Mouse (Mus musculus) gastrocnemius, adult 18-20 months (tissue): Measurements from ENCODE around the gene Eno1. TPM values are rescaled to one million over a fixed set of nuclear protein-coding genes. Genes with fewer than 3 reads are reported as not detected.
A peak's percentile ranks its signal among the peaks of the same experiment; 100 is the strongest.
"Not testable (repeated sequence)": the region's sequence is repeated elsewhere in the genome, so short reads cannot be mapped to it uniquely, and the experiment has no call there.

Experiments
- DNase-seq: peaks from one replicate; pipeline ENCODE4 v3.0.0; 2021; ENCODE audit warnings: low spot score
- total RNA-seq, 2 experiments: library from RNA; stranded (reverse); gene quantifications; 2 replicates each; pipeline ENCODE4 v1.2.3; 2021

Gene Eno1
- total RNA-seq, 2 experiments from 2014 or later, result 59.3 to 62.6 TPM

DNA sequence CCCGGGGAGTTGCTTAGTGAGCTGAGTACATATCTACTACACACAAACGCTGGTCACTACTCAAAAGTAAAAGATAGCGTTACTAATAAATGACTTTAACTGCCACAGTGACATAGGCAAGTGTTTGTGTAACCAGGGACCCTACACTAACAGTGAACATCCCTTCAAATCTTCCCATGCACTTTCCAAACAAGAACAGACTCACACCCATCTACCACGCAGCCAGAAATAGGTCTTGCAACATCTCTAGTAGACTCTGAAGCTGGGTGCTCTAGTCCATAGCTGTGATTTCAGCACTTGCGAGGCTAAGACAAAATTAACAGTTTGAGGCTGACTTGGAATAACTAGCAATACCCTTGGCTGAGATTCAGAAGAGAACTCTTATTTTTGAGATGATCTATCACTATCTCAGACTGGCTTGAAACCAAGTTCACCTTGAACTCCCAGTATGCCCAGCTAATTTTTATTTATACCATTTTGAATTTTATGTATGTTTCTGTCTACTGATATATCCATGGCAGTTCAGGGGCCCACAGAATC, 13.3 kb downstream of the Eno1 start:
- DNase-seq, result no peak

DNA sequence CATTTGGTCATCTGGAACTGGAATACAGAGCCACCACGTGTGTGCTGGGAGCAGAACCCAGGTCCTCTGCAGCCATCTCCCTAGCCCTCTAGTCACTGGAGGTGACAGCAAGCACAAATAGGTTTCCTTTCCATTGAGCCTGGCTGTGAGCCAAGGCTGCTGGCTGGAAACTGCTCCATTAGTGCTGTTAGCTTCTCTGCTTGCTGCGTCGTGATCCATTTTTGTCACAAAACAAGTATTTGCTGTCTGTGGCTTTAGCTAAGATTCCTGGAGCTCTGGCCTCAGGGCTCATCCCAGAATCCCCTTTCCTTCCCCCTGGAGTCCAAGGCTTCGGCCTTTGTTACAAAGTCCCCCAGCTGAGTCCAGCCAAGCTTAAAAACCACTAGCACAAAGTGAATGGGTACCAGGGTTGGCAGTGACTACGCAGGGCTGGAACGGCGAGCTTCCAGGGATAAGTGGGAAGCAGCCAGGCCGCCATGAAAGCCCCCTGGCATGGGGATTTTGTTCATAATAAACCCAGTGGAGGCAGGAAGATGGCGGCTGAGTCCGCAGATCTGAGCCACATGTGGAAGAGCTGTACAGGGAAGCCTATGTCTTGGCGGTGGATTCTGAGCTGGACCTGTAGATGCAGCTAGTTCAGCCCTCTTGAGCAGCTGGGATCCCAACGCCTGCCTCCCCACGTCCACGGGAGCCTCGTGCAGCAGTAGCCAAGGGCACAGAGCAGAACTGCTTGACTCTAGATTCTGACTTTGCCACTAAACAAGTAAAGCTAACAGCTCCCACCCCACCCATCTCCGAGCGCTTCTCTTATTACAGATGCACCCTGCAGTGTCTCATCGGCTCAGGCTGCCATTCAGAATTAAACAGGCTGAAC, 14.3 kb downstream of the Eno1 start:
- DNase-seq, result no peak

DNA sequence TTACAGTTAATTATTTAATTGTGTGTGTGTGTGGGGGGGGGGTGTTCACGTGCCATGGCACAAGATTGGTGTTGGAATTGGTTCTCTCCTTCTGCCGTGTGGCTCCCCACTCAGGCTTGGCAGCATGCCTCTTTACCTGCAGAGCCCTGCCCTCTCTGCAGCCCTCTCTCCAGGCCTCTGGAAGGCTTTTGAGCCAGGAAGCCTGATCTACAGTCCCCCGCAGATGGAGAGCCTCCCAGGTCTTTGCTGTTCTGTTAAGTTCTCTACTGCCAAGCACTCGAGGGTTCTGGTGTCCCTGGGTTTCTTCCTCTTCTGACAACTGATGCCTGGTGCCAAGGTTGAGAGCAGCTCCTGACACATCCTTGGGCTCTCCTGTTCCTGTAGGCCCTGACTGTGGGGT, 17.9 kb downstream of the Eno1 start:
- DNase-seq, result no peak

DNA sequence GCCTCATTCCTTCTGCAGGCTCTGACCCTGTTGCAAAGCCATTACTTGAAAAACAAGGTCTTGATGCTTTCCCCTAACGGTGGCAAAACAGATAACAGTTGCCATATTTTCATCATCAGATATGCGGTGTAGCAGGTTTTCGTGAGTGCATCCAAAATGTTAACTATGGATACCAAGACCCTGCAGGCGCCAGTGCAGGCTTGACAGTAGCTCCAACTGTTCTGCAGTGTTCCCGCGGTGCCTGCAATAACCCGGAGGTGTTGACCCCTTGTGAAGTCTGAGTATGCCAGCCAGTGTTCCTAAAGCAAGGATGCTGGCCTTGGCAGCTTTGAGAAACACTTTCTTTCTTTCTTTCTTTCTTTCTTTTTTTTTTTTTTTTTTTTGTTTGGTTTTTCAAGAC, 18.7 kb downstream of the Eno1 start:
- no peak for DNase-seq

DNA sequence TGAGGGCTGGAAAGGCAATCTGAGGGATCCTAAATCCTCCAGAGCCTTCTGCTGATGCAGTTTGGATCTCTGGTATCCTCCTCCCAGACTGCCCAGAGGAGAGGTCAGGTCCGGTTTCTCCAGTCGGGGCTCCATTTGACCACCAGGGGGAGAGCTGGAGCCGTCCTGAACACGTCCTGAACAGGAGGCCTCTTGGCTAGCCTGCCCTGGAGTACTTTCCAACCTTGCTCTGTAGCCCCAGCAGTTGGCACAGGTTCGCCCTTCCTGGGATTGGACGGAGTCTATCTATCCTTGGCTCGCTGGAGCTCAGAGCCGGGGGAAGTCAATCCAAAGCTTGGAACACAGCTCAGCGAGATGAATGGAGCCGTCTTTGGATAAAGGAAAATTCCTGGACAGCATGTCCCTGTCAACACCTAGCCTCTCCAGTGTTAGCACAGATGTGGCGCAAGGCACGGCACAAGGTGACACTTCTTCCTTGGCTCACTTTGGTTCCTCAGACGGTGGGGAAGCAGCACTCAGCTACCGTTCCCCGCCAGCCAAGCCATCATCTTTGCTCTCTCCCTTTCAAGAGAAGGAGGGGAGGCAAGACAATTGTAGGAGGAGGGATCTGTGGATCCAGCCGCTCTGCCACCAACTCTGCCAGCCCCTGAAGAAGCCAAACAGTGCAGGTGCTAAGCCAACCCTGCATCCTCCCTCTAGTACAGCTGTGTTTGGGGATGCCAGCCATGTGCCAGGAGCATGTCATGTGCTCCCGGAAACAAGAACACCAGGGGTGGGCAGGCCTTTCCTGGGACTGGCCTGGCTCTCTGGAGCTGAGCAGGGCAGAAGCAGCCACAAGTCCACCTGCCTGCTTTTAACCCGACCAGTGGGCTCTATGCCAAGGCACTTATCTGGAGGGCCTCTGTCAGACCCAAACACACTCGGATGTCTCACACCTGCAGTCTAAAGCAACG, 21.0 kb downstream of the Eno1 start:
- peak; percentile 94 for DNase-seq

DNA sequence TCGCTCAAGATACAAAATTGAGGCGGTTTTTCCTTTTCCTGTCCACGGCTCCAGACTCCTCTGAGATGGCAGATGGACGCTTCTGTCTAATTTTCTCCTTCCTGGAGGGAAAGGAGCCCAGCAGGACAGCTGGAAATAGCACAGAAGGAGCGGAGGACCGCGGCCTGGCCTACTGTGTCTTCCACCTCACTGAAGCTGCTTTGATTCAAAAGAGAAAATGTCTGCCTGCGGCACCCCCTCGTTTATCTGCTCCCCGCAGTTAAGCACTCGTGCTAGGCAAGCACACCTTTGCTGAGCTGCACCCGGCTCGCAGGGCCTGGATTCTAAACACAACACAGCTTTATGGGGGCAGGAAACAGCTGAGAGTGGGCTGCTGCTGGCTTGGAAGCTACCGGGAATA, 21.9 kb downstream of the Eno1 start:
- DNase-seq, result no peak

DNA sequence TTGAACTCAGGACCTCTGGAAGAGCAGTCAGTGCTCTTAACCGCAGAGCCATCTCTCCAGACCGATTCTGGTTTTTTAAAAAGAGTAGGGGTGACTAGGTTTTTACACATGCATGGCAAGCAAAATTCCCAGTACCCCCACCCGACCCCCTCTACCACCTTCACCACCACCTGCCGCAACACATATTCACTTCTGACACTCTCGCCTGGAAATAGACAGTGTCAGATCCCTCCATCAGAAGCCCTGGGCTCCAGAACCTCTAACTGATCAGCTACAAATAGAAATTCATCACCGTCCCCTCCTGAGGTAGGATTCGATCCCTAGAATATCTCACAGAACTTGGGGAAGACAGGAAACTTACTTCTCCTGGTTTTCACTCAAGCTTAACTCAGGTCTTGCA, 23.1 kb downstream of the Eno1 start:
- DNase-seq, result no peak

DNA sequence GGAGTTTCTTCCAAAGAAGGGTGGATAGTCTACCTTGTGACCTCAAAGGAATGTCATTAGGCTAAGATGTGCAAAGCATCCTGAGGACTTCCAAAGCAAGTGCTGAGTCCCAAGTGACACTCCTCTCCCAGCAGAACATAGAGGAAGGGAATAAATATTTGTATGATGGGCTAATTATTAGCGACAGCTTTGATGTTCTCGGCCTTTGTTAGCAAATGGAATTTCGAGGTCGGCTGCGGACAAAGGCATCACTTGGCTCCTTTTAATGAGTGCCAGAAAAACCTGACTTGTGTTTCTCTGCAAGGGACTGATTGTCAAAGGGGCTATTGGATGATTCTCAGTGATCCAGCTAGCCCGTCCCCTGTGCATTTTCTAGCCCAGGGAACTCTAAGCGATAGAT, 23.6 kb downstream of the Eno1 start:
- no peak for DNase-seq

DNA sequence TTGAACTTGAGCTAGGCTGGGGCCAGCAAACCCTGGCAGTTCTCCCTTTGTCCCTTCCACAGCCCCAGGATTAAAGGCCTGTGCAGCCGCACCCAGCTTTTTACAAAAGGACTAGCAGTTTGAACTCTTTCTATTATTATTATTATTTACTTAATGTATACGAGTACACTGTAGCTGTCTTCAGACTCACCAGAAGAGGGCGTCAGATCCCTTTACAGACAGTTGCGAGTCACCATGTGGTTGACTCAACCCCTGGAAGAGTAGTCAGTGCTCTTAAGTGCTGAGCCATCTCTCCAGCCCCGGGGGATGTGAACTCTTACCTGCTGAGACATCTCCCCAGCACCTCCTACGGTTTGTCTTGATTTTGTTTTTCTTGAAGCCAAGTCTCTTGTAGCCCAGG, 24.2 kb downstream of the Eno1 start:
- no peak for DNase-seq

DNA sequence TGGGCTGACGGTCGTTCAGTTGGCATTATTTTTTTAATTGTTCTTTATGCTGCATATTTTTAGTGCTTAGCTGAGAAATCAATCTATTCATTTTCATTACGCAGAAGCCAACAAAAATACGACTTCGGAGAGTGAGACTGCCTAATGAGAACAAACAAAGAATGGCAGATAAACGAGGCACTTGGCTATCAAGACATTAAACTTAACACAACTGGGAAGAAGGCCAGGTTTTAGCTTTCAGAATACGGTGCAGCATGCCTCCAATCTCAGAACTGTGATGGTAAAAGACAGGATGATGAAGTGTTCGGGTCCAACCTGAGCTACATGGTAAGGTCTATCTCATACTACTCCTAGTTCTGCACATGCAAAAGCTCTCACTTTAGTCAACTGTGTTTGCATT, 25.8 kb downstream of the Eno1 start:
- DNase-seq, result no peak

DNA sequence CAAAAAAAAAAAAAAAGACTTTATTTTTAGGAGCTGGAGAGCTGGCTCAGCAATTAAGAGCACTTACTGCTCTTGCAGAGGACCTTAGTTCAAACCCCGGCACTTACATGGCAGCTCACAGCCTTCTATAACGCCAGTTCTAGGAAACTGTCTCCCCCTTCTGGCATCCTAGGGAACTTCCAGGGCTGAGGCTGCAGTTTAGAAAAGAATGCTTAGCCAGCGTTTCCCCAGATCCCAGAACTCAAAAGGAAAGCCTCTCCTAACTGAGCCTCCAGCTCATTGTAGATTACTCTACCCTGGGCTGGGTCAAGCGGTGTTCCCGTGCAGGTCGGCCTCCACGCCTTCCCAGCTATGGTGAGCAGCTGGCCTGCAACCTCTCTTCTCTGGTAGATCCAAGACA, 28.4 kb downstream of the Eno1 start:
- DNase-seq, result peak; percentile 33

DNA sequence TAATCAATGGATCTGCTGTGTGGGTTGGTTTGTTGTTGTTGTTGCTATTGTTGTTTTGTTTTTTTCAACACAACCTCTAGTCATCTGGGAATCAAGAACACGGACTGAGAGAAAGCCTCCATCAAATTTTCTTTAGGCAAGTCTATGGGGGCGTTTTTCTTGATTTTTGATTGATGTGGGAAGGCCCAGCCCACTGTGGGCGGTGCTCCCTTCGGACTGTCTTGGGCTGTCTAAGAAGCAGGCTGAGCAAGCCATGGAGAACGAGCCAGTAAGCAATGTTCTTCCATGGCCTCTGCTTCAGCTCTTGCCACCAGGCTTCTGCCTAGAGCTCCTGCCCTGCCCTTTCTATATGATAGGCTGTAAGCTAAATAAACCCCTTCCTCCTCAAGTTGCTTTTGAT, 28.9 kb downstream of the Eno1 start:
- DNase-seq, result no peak

DNA sequence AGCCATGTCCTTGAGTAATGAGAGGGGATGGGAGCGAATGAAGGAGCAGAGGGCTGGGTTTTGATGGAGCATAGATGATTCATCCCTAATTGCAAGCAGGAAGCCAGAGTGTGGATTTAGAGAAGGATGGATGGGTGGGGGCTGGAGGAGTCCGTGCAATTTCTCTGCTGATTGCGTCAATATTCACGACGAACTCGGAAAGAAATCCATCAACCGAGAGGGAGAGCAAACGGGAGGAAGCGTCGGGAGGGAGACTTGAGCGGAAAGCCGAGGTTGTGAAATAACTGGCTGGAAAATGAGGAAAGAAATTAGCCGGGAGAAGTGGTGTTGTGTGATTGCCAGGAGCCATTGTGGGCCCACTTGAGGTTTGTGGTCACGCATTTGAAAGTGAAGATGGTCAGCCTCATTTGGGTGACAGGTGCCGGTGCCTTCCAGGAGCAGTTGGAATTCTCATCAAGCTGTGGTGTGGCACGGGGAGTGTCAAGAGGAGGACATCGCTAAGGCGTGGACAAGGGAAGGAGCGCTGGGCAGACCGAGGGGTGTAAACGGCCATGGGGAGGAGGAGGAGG, 30.2 kb downstream of the Eno1 start:
- DNase-seq, result peak; percentile 42

DNA sequence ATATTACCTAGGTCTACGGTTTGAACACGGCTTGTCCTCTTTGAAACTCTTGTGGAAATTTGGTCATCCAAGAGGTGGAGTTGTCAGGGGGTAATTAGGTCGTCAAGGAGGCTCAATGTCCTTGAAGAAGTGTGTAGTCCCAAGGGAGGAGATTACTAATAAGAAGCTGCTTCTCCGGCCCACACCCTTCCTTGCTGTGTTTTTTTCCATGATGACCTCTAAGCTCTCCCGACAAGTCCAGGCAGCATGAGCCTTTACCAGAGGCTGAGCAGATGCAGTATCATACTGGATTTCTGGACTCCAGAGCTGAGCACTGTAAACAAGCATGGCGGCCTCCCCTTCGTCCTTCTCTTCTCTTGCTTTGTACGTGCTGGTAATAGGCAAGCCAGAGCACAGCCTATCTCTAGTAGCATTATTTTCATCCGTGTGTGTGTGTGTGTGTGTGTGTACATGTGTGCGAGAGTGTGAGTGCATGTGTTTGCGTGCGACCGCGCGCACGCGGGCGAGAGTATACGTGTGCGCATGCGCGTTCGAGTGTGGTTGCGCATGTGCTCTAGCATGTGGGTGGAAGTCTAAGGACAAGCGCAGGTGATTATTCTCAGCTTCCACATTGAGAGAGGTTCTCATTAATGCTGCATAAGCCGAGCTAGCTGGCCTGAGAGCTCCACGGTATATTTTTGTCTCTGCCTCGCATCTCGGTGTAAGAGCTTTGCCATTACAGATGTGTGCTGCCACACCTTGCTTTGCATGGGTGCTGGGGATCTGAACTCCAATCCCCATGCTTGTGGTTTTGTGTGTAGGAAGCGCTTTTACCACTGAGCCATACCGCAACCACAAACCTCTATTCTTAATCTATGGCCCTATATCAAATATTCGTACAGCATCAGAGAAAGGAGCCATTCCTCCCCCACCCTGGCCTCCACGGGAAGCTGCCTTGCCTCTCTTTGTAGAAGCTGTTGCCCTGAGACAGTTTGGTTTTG, 32.4 kb downstream of the Eno1 start:
- DNase-seq, result no peak

DNA sequence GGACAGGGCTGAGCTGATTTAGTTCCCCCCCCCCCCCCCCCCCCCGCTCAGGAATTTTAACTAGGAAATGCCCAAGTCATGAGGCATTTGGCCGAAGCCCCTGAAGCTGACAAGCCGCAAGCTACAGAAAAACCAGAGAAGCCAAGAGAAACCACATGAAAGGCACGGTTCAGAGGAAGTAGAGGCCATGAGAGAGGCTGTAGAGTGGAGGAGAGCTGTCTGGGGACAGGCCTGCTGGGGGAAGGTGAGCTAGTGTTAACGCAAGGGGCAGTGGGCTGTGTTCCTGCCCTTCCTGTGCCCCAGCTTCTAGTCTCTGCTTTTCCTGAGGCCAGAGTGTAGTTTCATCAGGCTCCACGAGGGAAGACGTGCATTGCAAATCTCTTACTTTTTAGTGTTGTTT, 33.2 kb downstream of the Eno1 start:
- DNase-seq, result no peak

DNA sequence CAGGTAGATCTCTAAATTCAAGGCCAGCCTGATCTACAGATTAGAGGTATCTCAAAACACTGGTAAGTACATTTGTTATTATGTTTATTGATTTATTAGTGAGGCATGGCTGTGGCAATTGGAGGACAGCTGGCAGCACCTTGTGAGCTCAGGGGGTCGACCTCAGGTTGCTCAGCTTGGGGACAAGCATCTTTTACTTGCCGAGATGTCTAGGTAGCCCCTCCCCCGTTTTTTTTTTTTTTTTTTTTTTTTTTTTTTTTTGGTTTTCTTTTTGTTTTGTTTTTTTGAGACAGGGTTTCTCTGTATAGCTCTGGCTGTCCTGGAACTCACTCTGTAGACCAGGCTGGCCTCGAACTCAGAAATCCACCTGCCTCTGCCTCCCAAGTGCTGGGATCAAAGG, 34.2 kb downstream of the Eno1 start:
- DNase-seq, result not testable (repeated sequence)

DNA sequence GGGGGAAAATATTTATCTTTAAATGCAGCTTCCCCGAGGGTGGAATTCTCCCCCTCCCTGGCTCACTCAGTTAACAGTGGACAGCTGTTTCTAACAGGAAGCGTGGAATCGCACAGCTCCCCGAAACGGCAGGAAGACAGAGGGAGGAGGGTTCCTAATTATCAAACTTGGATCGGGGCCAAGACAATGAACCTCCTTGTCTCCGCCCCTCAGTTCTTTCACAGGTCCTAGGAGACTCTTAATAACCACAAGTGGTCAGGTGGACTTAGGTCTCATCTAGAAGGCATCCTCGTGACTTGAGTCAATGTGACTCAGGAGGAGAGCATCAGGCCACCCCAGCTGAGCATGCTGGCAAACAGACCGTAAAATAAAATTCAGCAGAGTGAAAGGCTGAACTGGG, 36.2 kb downstream of the Eno1 start:
- DNase-seq, result peak; percentile 55

DNA sequence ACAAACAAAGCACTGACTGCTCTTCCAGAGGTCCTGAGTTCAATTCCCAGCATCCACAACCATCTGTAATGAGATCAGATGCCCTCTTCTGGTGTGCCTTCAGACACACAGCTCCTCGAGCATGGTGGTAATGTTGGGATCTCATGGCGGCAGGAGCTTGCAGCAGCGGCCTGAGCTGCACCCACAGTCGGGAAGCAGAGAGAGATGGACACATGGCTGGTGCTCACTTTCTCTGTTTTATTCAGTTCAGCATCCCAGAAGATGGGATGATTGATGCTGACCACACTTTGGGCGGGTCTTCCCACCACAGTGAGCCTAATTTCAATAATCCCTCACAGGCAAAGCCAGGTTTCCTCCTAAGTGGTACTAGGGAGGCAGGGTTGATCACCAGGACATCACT, 39.0 kb downstream of the Eno1 start:
- DNase-seq, result no peak

DNA sequence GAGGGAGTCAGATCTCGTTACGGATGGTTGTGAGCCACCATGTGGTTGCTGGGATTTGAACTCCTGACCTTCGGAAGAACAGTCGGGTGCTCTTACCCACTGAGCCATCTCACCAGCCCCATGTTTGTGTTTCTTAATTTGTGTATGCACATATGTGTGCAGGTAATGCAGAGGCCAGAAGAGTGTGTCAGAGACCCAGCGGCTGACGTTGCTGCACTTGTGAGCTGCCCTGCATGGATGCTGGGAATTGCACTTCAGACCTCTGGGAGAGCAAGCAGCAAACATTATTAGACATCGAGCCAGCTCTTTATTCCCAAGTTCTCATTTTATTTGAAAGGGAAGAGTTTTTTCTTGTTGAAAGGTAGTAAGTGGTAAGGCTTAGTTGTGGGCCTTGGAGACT, 42.8 kb downstream of the Eno1 start:
- not testable (repeated sequence) for DNase-seq

DNA sequence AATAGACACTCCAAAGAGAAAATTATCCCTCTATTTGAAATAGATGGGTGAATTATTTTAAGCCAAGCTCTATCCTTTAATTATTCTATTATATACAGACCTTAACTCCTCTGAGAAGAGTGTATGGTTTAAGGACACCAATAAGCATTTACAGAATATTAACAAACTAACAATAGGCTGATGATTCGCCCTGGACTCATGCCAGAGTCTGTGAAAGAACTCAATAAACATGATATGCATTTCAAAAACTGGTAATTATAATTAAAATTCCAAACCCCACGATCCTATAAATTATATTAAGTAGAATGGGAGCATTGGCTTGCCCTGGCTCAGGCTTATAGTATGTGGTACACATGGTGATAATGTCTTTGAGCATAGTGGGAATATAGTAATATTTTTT, 43.5 kb downstream of the Eno1 start:
- DNase-seq, result no peak

DNA sequence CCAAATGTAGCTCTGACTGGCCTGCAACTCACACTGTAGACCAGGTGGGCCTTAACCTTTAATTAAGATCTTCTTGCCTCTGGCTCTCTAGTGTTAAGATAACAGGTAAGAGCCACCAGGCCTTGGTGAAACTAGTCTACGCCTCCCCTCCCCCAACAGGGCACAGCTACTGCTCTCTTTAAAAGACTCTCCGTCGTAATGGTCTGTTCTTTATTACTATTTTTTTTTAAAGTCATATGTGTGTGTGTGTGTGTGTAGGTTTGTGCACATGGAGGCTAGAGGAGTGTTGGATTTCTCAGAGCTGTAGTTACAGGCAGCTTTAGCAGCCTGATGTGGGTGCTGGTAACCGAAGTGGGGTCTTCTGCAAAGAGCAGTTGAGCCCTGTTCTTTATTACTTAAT, 43.9 kb downstream of the Eno1 start:
- DNase-seq, result no peak
